Comparison of ENCODE assay signal across 9 mouse cellular contexts in the genomic region with DNA sequence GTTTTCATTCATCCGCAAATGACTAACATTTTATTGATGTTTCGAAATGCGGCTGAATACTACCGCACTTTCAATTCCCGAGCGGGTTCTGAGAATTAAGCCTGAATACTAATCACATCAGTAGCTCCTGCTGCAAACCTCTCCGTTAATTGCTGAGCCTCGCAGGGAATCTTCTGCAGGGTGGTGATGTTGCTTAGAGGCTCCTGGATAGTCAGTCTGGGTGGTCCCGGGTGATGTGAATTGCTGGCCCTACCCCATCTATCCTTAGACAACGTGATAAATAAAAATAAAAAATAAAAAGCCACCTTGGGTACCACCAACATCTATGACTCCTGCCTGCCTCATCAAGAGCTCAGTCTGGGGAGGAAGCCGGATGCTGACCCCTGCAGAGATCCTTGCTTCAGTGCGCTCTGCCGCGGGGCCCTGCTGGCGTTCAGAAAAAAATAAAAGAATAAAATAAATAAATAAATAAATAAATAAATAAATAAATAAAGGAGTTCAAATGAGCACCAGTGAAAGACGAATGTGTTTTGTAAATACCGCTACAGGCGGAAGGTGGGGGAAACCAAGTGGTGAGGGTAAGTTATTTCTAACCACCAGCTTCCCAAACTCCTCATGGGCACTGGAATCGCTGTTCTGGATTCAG. TPM values are rescaled to one million over a fixed set of nuclear protein-coding genes. Genes with fewer than 3 reads are reported as not detected.
DNase-seq lines count a peak whose midpoint lies in the region; ATAC-seq lines count a peak whose summit lies in the region.
"Had no signal": no experiment of that assay in that cellular context is flagged by ENCODE, and none has a peak within 500 bp of the region (broad histone marks: within the 10 kb centered on the region; RNA-seq: fewer than 3 reads in every experiment).

No protein-coding gene starts in this region.

- H3K4me3 ChIP-seq in midbrain, embryonic 15.5 days = peak overlapping the region; percentile 68

- no peak for ATAC-seq in frontal cortex, adult (ENCODE audit: low TSS enrichment)
- ATAC-seq in midbrain, embryonic 15.5 days (replicated peaks) = peak; percentile 24

- H3K27me3 ChIP-seq in midbrain, embryonic 15.5 days (replicated peaks) = no peaks in the 10 kb centered on the region

- peaks cover 14% of the 10 kb centered on the region; the same call in 1 of the 2 replicates for H3K4me1 ChIP-seq in midbrain, embryonic 15.5 days

- under 1% methylated on average over 19 of the region's 19 CpGs for WGBS in midbrain, embryonic 15.5 days

- H3K9ac ChIP-seq in midbrain, embryonic 15.5 days = peak overlapping the region; percentile 56

- H3K36me3 ChIP-seq in midbrain, embryonic 15.5 days (replicated peaks) = 0 out of 2 replicates have a peak, but pooled peaks cover under 1% of the 10 kb centered on the region

- DNase-seq in frontal cortex, adult 2 months (ENCODE audit: extremely low spot score in 1 of 2, low spot score in 1 of 2) = peak; percentile 20 to 59
- peak; percentile 62 to 70 for DNase-seq in cerebellum, adult 18-20 months
- DNase-seq in forelimb bud, embryonic 11.5 days (ENCODE audit: low read depth, low spot score) = peak; percentile 13
- DNase-seq in layer of hippocampus, adult 9-10 months (ENCODE audit: low spot score) = peak; percentile 38
- DNase-seq in yolk sac, embryonic 10.5 days (ENCODE audit: low spot score) = no peak
- DNase-seq in gastrocnemius, postnatal 25 days = no peak

- no peaks in the 10 kb centered on the region for H3K9me3 ChIP-seq in midbrain, embryonic 15.5 days

- peak overlapping the region; percentile 98 for H3K27ac ChIP-seq in midbrain, embryonic 15.5 days

- H3K4me2 ChIP-seq in midbrain, embryonic 15.5 days = peak overlapping the region; percentile 71

RNA-seq across cellular contexts. Expression of gene Negr1, which starts 1.6 kb away (rescaled TPM):
- polyA plus RNA-seq in frontal cortex, adult 2 months (2012; rRNA removed) = 84.3 and 94.2 TPM in 2 replicates
- 68.8 and 69.4 TPM in 2 replicates for polyA plus RNA-seq in midbrain, embryonic 15.5 days (2015; fragmentation: Nextera tagmentation; extraction: Ambion mirVana)
- under 1 TPM; 0.49 to 0.62 TPM for total RNA-seq in gastrocnemius, postnatal 25 days (2021)
- total RNA-seq: common myeloid progenitor, adult 5-6 weeks had no signal

Comparison
In these comparisons a context has a peak if more than half of its experiments do, and no peak if none do; other contexts are left out.
1. DNase-seq: peak in frontal cortex, adult 2 months (2 of 2), cerebellum, adult 18-20 months (2 of 2), forelimb bud, embryonic 11.5 days (single experiment) and layer of hippocampus, adult 9-10 months (single experiment); none in yolk sac, embryonic 10.5 days (single experiment) and gastrocnemius, postnatal 25 days (single experiment).